Mouse (Mus musculus): Measurements from ENCODE around the gene Galt.

Galt gene

DNA sequence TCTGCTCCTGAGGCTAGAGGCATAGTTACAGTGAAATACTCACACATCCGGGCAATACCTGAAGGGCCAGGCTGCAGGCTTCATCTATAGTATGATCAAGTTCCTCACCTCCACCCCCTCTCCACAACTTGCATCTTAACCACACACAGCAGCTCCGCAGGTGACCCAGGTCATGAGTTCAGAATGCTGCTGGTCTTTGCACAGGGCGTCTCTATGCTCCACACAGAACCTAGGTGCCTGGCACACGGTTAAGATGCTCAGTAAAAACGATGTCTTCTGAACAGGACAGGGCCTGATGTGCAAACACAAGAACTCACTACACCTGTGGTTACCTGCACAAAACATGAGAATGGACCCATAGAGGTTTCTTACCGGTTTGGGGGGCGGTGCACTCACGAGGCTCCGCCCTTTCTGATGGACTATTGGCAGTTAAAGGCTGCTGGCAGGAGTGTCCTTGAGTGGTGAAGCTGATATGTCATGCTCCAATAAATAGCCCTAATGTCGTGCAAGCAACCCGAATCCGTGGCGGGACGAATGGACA lies at the start of gene Galt:
Gene Galt (plus strand): TSS at position 432 of the 541 bp plus-strand sequence.
- peak; percentile 42 for DNase-seq (ENCODE audit: low read depth, low spot score)

DNA sequence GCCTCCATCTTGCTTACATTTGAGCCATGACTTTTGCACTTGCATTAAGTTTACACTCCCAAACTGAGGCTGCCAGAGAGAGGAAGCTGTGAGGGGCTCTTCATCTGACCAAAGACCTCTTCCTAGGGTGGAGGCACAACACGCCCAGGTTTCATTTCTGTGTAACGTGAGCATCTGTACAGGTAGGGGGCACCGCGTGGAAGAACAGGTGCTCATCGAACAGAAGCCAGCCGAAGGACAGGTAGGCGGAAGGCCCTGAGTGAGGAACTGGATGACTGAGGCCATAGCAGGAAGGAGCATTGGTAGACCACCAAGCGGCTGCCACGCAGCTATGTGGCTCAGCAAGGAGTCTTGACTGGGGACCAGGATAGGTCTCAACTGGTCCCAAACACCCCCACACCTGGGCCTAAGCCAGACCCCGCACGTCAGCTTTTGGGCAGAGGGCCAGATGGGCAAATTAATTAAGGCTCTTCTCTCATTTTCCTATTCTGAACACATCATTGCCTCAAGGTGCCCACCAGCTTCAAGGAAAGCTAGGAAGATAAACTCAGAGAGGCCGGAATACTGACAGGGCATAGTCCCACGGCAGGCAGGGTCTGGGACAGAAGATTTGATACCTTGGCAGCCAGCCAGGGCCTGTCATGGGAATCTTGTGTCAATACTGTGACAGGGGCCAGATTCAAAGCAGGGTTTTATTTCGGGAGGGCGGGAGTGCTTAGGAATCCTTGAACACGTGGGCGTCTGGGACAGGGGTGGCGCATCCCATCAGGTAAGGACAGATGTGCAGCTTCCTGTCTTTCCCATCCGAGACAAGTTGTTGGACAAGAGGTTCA lies 48.9 kb upstream of the Galt start:
- no peak for DNase-seq (ENCODE audit: low read depth, low spot score)

- peak; percentile 79 for DNase-seq (ENCODE audit: low read depth, low spot score)
Observed at GRCm38 (mm10) chr4:41707011-41707535, 48.0 kb upstream of the Galt start.

DNA sequence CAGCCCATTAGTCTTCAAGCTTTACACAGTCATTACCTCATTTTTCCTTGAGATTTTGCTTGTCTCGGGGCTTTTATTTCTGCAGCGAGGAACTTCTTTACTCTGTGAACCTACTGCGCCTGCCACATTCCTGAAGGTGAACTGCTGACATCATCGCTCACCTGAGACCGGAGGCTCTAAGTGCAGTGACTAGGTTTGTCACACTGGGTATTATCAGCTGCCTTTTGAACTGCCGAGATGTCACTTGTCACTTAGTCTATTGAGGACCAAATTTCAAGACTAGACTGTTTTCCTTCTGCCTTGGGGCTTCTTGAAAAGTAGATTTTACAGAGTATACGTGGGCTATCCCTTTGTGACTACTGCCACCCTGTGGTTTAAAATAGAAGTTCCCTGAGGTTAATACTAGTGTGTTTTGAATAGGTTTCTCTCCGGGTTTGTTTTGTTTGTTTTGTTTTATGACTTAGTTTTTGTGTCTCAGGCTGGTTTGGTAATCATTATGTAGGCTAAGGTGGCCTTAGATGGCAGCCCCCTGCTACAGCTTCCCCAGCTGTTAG lies 46.8 kb upstream of the Galt start:
- no peak for DNase-seq (ENCODE audit: low read depth, low spot score)

GRCm38 (mm10) chr4:41710229-41710628 lies 44.8 kb upstream of the Galt start:
- no peak for DNase-seq (ENCODE audit: low read depth, low spot score)

GRCm38 (mm10) chr4:41711705-41712375 lies 43.2 kb upstream of the Galt start:
- no peak for DNase-seq (ENCODE audit: low read depth, low spot score)

GRCm38 (mm10) chr4:41712421-41713196 lies 42.4 kb upstream of the Galt start:
- DNase-seq (ENCODE audit: low read depth, low spot score), result no peak

GRCm38 (mm10) chr4:41713197-41714067 lies 41.6 kb upstream of the Galt start, which contains the start of gene Rpp25l:
Gene Rpp25l (minus strand): TSS chr4:41713534.
- DNase-seq (ENCODE audit: low read depth, low spot score), result no peak

GRCm38 (mm10) chr4:41714276-41714675 lies 40.8 kb upstream of the Galt start:
- no peak for DNase-seq (ENCODE audit: low read depth, low spot score)

DNA sequence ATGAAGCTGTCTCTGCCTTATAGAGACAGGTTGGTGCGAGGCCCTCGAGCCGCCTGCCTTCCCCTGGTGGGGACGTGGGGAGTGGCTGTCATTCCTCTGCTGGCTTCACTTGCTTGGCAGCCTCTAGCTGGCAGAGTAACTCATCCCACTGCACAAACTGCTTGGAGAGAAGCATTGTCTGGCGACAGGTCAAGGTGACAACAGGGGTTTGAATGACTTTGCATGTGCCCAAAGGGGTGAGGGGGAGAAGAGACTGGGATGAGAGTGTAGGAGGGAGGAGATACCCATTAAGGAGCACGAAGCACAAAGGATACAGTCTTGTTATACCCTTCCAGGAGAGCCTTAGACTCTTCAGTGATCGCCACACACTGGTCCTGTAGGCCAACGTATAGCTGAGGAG lies 39.9 kb upstream of the Galt start:
- no peak for DNase-seq (ENCODE audit: low read depth, low spot score)

DNA sequence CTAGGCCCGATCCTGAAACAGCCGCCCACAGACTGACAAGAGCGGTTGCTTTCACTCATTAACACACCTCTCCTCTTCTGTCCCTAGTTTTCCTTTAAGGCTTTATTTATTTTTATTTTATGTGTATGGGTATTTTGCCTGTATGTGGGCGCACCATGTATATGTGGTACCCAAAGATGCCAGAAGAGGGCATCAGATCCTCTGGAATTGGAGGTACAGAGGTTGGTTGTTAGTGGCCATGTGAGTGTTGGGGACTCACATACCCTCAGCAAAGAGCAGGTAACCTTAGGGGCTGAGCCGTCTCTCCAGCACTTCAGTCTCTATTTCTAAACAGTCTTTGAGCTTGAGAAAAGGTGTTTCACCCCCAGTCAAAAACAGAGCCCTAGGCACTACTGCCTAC lies 39.4 kb upstream of the Galt start:
- no peak for DNase-seq (ENCODE audit: low read depth, low spot score)

DNA sequence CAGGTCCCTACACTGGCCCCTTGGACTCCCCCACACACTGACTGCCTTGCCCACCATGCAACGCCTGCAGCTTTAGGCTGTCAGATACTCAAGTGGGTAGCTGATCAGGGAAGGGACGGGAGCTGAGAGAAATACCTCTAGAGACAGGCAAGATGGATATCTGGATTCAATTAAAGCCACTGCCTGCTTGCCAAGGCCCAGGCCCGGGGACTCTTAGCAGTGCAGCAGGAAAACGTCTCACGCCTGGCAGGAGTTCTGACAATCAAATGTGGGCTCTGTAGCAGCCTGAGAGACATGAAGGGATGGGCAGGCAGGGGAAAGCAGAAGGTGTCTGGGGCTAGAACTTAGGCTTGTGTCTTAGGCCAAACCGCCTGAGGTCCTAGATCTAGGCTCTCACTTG lies 38.2 kb upstream of the Galt start:
- no peak for DNase-seq (ENCODE audit: low read depth, low spot score)

DNA sequence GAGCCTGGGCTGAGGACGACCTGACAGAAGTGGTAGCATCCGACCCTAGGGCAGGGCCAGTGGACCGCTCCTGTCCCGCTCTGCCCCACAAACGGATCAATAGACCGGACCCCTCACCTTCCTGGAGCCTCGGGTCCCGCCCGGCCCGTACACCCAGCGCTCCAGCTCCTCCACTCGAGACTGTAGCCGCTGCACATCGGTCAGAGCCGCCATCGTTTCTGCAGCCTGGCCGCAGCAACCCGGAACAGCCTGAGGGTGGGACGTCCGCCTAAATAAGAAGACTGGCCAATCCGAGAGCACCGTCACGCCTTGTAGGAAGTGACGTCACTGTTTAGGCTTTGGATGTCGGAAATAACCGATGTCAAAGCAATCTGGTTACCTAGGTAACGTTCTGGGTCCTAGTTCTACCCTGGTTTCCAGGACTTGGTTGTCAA lies 32.1 kb upstream of the Galt start, which contains the start of gene Dctn3:
Gene Dctn3 (minus strand): TSS at position 253 of the 434 bp plus-strand sequence.
- peak; percentile 98 for DNase-seq (ENCODE audit: low read depth, low spot score)

- no peak for DNase-seq (ENCODE audit: low read depth, low spot score)
Observed at GRCm38 (mm10) chr4:41726826-41727621, 28.0 kb upstream of the Galt start.

- DNase-seq (ENCODE audit: low read depth, low spot score), result no peak
Observed at GRCm38 (mm10) chr4:41731052-41731765, 23.8 kb upstream of the Galt start, which contains the start of gene Arid3c. Gene Arid3c (minus strand): TSS chr4:41731142.

DNA sequence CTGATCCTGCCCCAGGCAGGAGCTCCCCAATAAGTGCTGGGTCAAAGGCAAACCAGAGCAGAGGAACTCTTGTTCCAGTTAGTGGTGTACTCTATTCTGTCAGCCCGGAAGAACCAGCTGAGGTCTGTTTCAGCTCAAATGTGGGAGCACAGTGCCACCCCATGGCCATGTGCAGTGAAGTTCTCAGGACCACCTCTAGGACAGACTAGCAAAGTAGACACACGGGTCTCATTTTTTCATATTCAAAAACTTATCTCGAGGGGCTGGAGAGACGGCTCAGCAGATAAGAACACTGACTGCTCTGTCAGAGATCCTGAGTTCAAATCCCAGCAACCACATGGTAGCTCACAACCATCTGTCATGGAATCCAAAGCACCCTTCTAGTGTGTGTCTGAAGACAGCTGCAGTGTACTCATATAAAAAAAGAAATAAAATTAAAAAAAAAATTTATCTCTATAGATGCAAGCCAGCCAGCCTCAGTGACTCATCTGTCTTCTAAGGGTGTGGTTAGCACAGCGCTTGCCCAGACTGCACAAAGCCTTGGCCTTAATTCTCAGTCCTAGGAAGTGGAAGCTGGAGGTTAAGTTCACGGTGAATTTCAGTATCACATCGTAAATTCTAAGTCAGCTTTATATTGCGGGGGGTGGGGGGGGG lies 17.3 kb upstream of the Galt start:
- peak; percentile 59 for DNase-seq (ENCODE audit: low read depth, low spot score)

DNA sequence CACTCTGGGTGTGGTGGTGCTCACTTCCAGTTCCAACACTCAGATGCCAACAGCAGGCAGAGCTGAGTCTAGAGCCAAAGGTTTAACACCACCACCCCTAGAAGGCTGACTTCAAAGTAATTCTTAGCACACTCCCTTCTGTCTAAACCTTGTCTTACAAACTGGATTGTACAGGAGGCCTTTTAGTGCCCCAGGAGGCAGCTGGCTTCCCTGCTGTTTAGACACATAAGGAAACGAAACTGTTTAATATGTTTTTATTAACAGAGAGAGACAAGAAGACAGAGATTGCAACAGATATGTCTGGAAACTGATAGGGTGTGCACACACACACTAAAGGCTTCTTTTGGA lies 16.8 kb upstream of the Galt start:
- no peak for DNase-seq (ENCODE audit: low read depth, low spot score)

DNA sequence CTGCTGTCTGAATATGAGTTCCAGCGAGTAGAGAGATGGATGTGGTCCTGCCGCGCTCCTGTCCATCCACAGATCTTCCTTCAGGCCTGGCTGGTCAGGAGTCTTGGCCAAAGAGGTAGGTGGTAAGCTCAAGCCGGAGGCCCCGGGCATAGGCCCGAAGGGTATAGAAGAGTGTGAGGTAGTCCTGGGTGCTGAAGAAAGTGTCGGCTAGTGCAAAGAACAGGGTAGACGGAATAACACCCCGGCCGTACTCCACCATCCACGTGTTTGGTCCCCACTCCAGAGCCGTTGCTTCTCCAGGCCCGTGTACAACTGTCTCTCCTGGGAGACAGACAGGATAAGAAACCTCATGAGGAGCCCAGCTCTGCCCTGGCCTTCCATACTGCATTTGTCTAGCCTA lies 15.8 kb upstream of the Galt start:
- DNase-seq (ENCODE audit: low read depth, low spot score), result no peak
